Mouse (Mus musculus) MEL (cell line): Measurements from ENCODE around the gene Fam168b. TPM values are rescaled to one million over a fixed set of nuclear protein-coding genes. Genes with fewer than 3 reads are reported as not detected.

ENCODE experiments used
- DNase-seq: peaks from one replicate; pipeline ENCODE4 v3.0.0; 2011; ENCODE audit warnings: low read depth, low spot score
- H3K27ac ChIP-seq: 2 replicates; pipeline ENCODE4 v1.5.1; 2012; ENCODE audit warnings: low read depth, mild to moderate bottlenecking, control low read depth, low read length, moderate library complexity; ENCODE audit not compliant: control insufficient read depth
- H3K27me3 ChIP-seq, 2 experiments: fragments of 150-350 bp in 1 of 2; sonication (generic) in 1 of 2; 2 replicates each; pipeline ENCODE4 v1.6.1; 2012; ENCODE audit warnings: low read length in 2 of 2, mild to moderate bottlenecking in 2 of 2, improper control_type of control experiment in 1 of 2, moderate library complexity in 1 of 2; ENCODE audit not compliant: insufficient read depth in 2 of 2, control insufficient read depth in 1 of 2
- H3K36me3 ChIP-seq, 2 experiments: 2 replicates each; pipeline ENCODE4 v1.6.1; 2012 to 2014; ENCODE audit warnings: low read length in 2 of 2, improper control_type of control experiment in 1 of 2, inconsistent platforms in 1 of 2, mild to moderate bottlenecking in 1 of 2; ENCODE audit not compliant: insufficient read depth in 2 of 2, control insufficient read depth in 1 of 2
- H3K4me1 ChIP-seq, 2 experiments: fragments of 150-350 bp in 1 of 2; sonication (generic) in 1 of 2; 2 replicates each; pipeline ENCODE4 v1.6.1; 2012; ENCODE audit warnings: low read length in 2 of 2, improper control_type of control experiment in 1 of 2, mild to moderate bottlenecking in 1 of 2; ENCODE audit not compliant: insufficient read depth in 2 of 2, control insufficient read depth in 1 of 2
- H3K4me3 ChIP-seq, 2 experiments: fragments of 150-350 bp in 1 of 2; sonication (generic) in 1 of 2; 2 replicates each; pipeline ENCODE4 v1.5.1; 2012; ENCODE audit warnings: low read depth in 2 of 2, low read length in 2 of 2, mild to moderate bottlenecking in 2 of 2, moderate library complexity in 2 of 2, control low read depth in 1 of 2, improper control_type of control experiment in 1 of 2; ENCODE audit not compliant: control insufficient read depth in 1 of 2, insufficient read depth in 1 of 2
- H3K79me2 ChIP-seq: 2 replicates; pipeline ENCODE4 v1.6.1; 2012; ENCODE audit warnings: mild to moderate bottlenecking, low read length, moderate library complexity; ENCODE audit not compliant: control insufficient read depth, poor library complexity, insufficient read depth
- H3K9ac ChIP-seq: 2 replicates; pipeline ENCODE4 v1.6.1; 2012; ENCODE audit warnings: low read depth, mild to moderate bottlenecking, control low read depth, low read length, moderate library complexity; ENCODE audit not compliant: control insufficient read depth, poor library complexity, severe bottlenecking
- H3K9me3 ChIP-seq: fragments of 150-350 bp; sonication (generic); replicated peaks from 2 replicates; pipeline ENCODE4 v1.6.1; 2012; ENCODE audit warnings: mild to moderate bottlenecking, low read length, improper control_type of control experiment, moderate library complexity; ENCODE audit not compliant: insufficient read depth
- BHLHE40 ChIP-seq: IDR thresholded peaks from 2 replicates; pipeline ENCODE4 v1.6.1; 2012; ENCODE audit warnings: low read depth, mild to moderate bottlenecking, inconsistent platforms, low read length, improper control_type of control experiment, borderline replicate concordance
- CHD1 ChIP-seq: IDR thresholded peaks from 2 replicates; pipeline ENCODE4 v1.6.1; 2012; ENCODE audit warnings: low read depth, mild to moderate bottlenecking, inconsistent platforms, low read length, improper control_type of control experiment
- CTCF ChIP-seq, 3 experiments: IDR thresholded peaks in 2 of 3; conservative IDR thresholded peaks in 1 of 3; 2 replicates each; pipeline ENCODE4 v1.5.1; 2011 to 2012; ENCODE audit warnings: low read length in 3 of 3, low read depth in 2 of 3, mild to moderate bottlenecking in 2 of 3, improper control_type of control experiment in 1 of 3, inconsistent platforms in 1 of 3, mixed read lengths in 1 of 3, moderate library complexity in 1 of 3; ENCODE audit not compliant: control insufficient read depth in 1 of 3, insufficient read depth in 1 of 3, poor library complexity in 1 of 3, severe bottlenecking in 1 of 3
- EP300 ChIP-seq, 2 experiments: IDR thresholded peaks; 2 replicates each; pipeline ENCODE4 v1.6.1; 2011; ENCODE audit warnings: improper control_type of control experiment in 2 of 2, low read length in 2 of 2, low read depth in 1 of 2, mild to moderate bottlenecking in 1 of 2
- ETS1 ChIP-seq: IDR thresholded peaks from 2 replicates; pipeline ENCODE4 v1.6.1; 2012; ENCODE audit warnings: low read depth, mild to moderate bottlenecking, inconsistent platforms, low read length, improper control_type of control experiment, moderate library complexity
- GABPA ChIP-seq: IDR thresholded peaks from 2 replicates; pipeline ENCODE4 v1.6.1; 2012; ENCODE audit warnings: low read depth, mild to moderate bottlenecking, inconsistent platforms, low read length, improper control_type of control experiment, moderate library complexity
- GATA1 ChIP-seq: IDR thresholded peaks from 2 replicates; pipeline ENCODE4 v1.6.1; 2011; ENCODE audit warnings: low read depth, low read length, improper control_type of control experiment
- HCFC1 ChIP-seq: IDR thresholded peaks from 2 replicates; pipeline ENCODE4 v1.6.1; 2012; ENCODE audit warnings: low read depth, mild to moderate bottlenecking, inconsistent platforms, low read length, improper control_type of control experiment, moderate library complexity
- JUND ChIP-seq: IDR thresholded peaks from 2 replicates; pipeline ENCODE4 v1.6.1; 2011; ENCODE audit warnings: low read depth, mild to moderate bottlenecking, improper control_type of control experiment, low read length
- KAT2A ChIP-seq: conservative IDR thresholded peaks from 2 replicates; pipeline ENCODE4 v1.6.1; 2012; ENCODE audit warnings: low read depth, low read length, improper control_type of control experiment, inconsistent platforms
- MAFK ChIP-seq: IDR thresholded peaks from 2 replicates; pipeline ENCODE4 v1.6.1; 2011; ENCODE audit warnings: low read depth, mild to moderate bottlenecking, low read length, improper control_type of control experiment, borderline replicate concordance
- MAZ ChIP-seq: IDR thresholded peaks from 2 replicates; pipeline ENCODE4 v1.6.1; 2012; ENCODE audit warnings: low read depth, mild to moderate bottlenecking, inconsistent platforms, low read length, improper control_type of control experiment
- MEF2A ChIP-seq: IDR thresholded peaks from 2 replicates; pipeline ENCODE4 v1.6.1; 2014; ENCODE audit warnings: low read depth, mild to moderate bottlenecking, inconsistent platforms, low read length, improper control_type of control experiment; ENCODE audit not compliant: poor library complexity, insufficient replicate concordance, severe bottlenecking; ENCODE audit errors: extremely low read depth
- MYB ChIP-seq: IDR thresholded peaks from 2 replicates; pipeline ENCODE4 v1.6.1; 2011; ENCODE audit warnings: mild to moderate bottlenecking, low read depth, low read length, improper control_type of control experiment
- NRF1 ChIP-seq: IDR thresholded peaks from 2 replicates; pipeline ENCODE4 v1.6.1; 2014; ENCODE audit warnings: low read depth, mild to moderate bottlenecking, inconsistent platforms, low read length, improper control_type of control experiment, moderate library complexity; ENCODE audit not compliant: poor library complexity, insufficient read depth, severe bottlenecking
- POLR2AphosphoS2 ChIP-seq: IDR thresholded peaks from 2 replicates; pipeline ENCODE4 v1.6.1; 2011; ENCODE audit warnings: low read length, improper control_type of control experiment
- POLR2AphosphoS5 ChIP-seq: IDR thresholded peaks from 2 replicates; pipeline ENCODE4 v1.6.1; 2012; ENCODE audit warnings: low read depth, borderline replicate concordance, mild to moderate bottlenecking, inconsistent platforms, low read length, moderate library complexity, mixed read lengths
- RAD21 ChIP-seq: IDR thresholded peaks from 2 replicates; pipeline ENCODE4 v1.6.1; 2011; ENCODE audit warnings: mild to moderate bottlenecking, low read depth, low read length, improper control_type of control experiment
- RCOR1 ChIP-seq: IDR thresholded peaks from 2 replicates; pipeline ENCODE4 v1.6.1; 2012; ENCODE audit warnings: low read depth, mild to moderate bottlenecking, inconsistent platforms, low read length, improper control_type of control experiment
- SIN3A ChIP-seq: IDR thresholded peaks from 2 replicates; pipeline ENCODE4 v1.6.1; 2012; ENCODE audit warnings: low read length, improper control_type of control experiment, inconsistent platforms
- SMC3 ChIP-seq: IDR thresholded peaks from 2 replicates; pipeline ENCODE4 v1.6.1; 2011; ENCODE audit warnings: low read depth, low read length, improper control_type of control experiment
- TBP ChIP-seq: IDR thresholded peaks from 2 replicates; pipeline ENCODE4 v1.8.0; 2011; ENCODE audit warnings: low read depth, low read length, improper control_type of control experiment
- TCF12 ChIP-seq: IDR thresholded peaks from 2 replicates; pipeline ENCODE4 v1.6.1; 2014; ENCODE audit warnings: low read depth, mild to moderate bottlenecking, inconsistent platforms, low read length, improper control_type of control experiment, moderate library complexity
- ZC3H11A ChIP-seq: IDR thresholded peaks from 2 replicates; pipeline ENCODE4 v1.6.1; 2012; ENCODE audit warnings: low read depth, mild to moderate bottlenecking, inconsistent platforms, low read length, improper control_type of control experiment
- ZKSCAN1 ChIP-seq: IDR thresholded peaks from 2 replicates; pipeline ENCODE4 v1.6.1; 2012; ENCODE audit warnings: low read depth, mild to moderate bottlenecking, inconsistent platforms, low read length, improper control_type of control experiment, moderate library complexity
- ZMIZ1 ChIP-seq: IDR thresholded peaks from 2 replicates; pipeline ENCODE4 v1.6.1; 2012; ENCODE audit warnings: low read depth, mild to moderate bottlenecking, inconsistent platforms, low read length, improper control_type of control experiment, moderate library complexity
- ZNF384 ChIP-seq: IDR thresholded peaks from 2 replicates; pipeline ENCODE4 v1.6.1; 2012; ENCODE audit warnings: low read depth, mild to moderate bottlenecking, inconsistent platforms, low read length, improper control_type of control experiment
- polyA plus RNA-seq, 2 experiments: library from polyadenylated mRNA; stranded (reverse) in 1 of 2; unstranded in 1 of 2; fragments of >175 nt in 1 of 2; fragments of >200 nt in 1 of 2; gene quantifications; 2 replicates each; pipeline versions ENCODE4 v1.2.1 to v1.2.4; 2012; ENCODE audit warnings: low replicate concordance in 2 of 2, low read depth in 1 of 2; ENCODE audit not compliant: insufficient read length in 2 of 2, insufficient read depth in 1 of 2, missing spikeins in 1 of 2
- total RNA-seq: library from RNA; depleted of rRNA; stranded (reverse); fragments of 300-350 nt; gene quantifications from 2 replicates; pipeline ENCODE4 v1.2.3, GENCODE M21; 2012

Fam168b gene
- total and polyA plus RNA-seq, 3 experiments: 78.9 to 136 (median 97.4) TPM

DNA sequence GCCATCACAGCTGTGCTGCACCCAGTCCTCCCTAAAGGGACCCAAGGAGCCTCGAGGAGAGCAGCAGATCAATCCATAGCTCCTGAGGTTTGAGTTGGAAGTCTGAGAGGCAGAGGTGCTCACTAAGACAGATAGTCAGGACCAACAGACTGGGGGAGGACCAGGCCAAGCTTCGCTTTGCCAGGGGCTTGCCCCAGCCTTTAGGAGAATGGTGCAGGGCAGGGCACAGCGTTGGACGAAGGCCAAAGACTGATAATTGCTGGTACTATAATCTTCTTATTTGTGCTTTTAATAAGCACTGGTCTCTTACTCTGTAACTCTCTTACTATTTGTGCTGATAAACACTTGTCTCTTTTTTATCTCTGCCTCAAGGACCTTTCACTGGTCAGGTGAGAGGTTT lies 75.0 kb downstream of the Fam168b start:
- TF ChIP-seq HCFC1 (no peak), ETS1 (no peak), ZC3H11A (no peak), ZMIZ1 (no peak), SMC3 (no peak), JUND (no peak), RAD21 (no peak), EP300 (IDR thresholded peaks at IDR 0.05; ENCODE audit: low read depth in 1 of 2, low read length in 2 of 2) (no peak), SIN3A (no peak), GATA1 (no peak), MEF2A (no peak), POLR2AphosphoS2 (no peak), TBP (no peak), GABPA (no peak), CTCF (IDR thresholded peaks at IDR 0.05 in 2 of 3, conservative IDR thresholded peaks at IDR 0.05 in 1 of 3; ENCODE audit: control insufficient read depth in 1 of 3, insufficient read depth in 1 of 3, low read depth in 2 of 3, low read length in 3 of 3, poor library complexity in 1 of 3, severe bottlenecking in 1 of 3) (no peak)
- H3K36me3 ChIP-seq: no peaks in the 10 kb centered on the region
- H3K9ac ChIP-seq: no peak overlapping the region
- H3K4me3 ChIP-seq: no peak overlapping the region
- no peak for DNase-seq
- no peak overlapping the region for H3K27ac ChIP-seq
- 0 out of 4 replicates have a peak, but pooled peaks cover 0 to 1% of the 10 kb centered on the region in 2 experiments for H3K27me3 ChIP-seq
- no peaks in the 10 kb centered on the region for H3K79me2 ChIP-seq
- no peaks in the 10 kb centered on the region for H3K9me3 ChIP-seq
- H3K4me1 ChIP-seq: no peaks in the 10 kb centered on the region

DNA sequence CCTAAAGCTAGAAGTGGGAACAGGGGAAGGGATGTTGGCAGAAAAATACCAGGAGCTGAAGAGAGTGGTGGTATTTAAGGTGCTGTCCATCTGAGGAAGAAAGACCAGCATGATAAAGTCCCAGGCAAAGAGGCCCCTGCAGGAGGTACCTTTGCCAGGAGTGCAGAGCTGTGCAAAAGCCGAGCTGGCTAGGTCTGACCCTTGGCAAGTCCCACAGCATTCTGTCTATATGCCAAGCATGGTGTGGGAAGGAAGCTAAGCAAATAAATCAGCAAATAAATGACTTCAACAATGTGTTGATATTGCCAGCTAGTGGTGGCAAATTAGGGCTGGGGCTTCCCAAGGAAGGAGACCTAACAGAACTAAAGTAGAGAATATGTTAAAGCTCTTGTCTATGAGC lies 76.0 kb downstream of the Fam168b start:
- Histone ChIP-seq H3K9me3 (no peaks in the 10 kb centered on the region), H3K79me2 (no peaks in the 10 kb centered on the region), H3K27ac (no peak overlapping the region), H3K36me3 (no peaks in the 10 kb centered on the region), H3K9ac (no peak overlapping the region), H3K4me3 (no peak overlapping the region), H3K27me3 (0 out of 4 replicates have a peak, but pooled peaks cover 0 to 1% of the 10 kb centered on the region in 2 experiments), H3K4me1 (no peaks in the 10 kb centered on the region)
- DNase-seq: no peak
- TF ChIP-seq TCF12 (no peak), ZMIZ1 (no peak), ZC3H11A (no peak), ZNF384 (no peak), CHD1 (no peak), RCOR1 (no peak), SIN3A (no peak), SMC3 (no peak), ZKSCAN1 (no peak), GATA1 (no peak), POLR2AphosphoS5 (no peak), BHLHE40 (no peak), NRF1 (no peak), POLR2AphosphoS2 (no peak), KAT2A (no peak), MYB (no peak), MAZ (no peak), RAD21 (no peak), MAFK (no peak)
